Mouse (Mus musculus): ENCODE measurements around the gene Elf2.
"Not testable (repeated sequence)": the region's sequence is repeated elsewhere in the genome, so short reads cannot be mapped to it uniquely, and the experiment has no call there.

Elf2 gene

GRCm38 (mm10) chr3:51230886-51231285 is 109.6 kb downstream of the Elf2 start:
- DNase-seq, result no peak

- no peak for DNase-seq
Observed at GRCm38 (mm10) chr3:51230146-51230835, 110.2 kb downstream of the Elf2 start.

- no peak for DNase-seq
Observed at GRCm38 (mm10) chr3:51229226-51229625, 111.2 kb downstream of the Elf2 start.

- DNase-seq, result no peak
Observed at GRCm38 (mm10) chr3:51228821-51229205, 111.7 kb downstream of the Elf2 start.

- peak; percentile 59 to 73 for DNase-seq
Observed at GRCm38 (mm10) chr3:51228038-51228820, 112.2 kb downstream of the Elf2 start.

GRCm38 (mm10) chr3:51226601-51227000 is 113.9 kb downstream of the Elf2 start:
- no peak for DNase-seq

GRCm38 (mm10) chr3:51225979-51226378 is 114.5 kb downstream of the Elf2 start:
- no peak for DNase-seq

- DNase-seq, result no peak
Observed at GRCm38 (mm10) chr3:51225226-51225750, 115.2 kb downstream of the Elf2 start.

- DNase-seq, result peak; percentile 90 to 94
Observed at GRCm38 (mm10) chr3:51224363-51225225, 115.9 kb downstream of the Elf2 start, which contains the start of gene Noct. Noct (plus strand) TSS chr3:51224447.

GRCm38 (mm10) chr3:51223556-51223955 is 116.9 kb downstream of the Elf2 start:
- no peak for DNase-seq

GRCm38 (mm10) chr3:51222834-51223460 is 117.5 kb downstream of the Elf2 start:
- DNase-seq, result no peak

- DNase-seq, result no peak
Observed at GRCm38 (mm10) chr3:51222302-51222701, 118.2 kb downstream of the Elf2 start.

GRCm38 (mm10) chr3:51221847-51222246 is 118.6 kb downstream of the Elf2 start:
- no peak for DNase-seq

GRCm38 (mm10) chr3:51220846-51221245 is 119.6 kb downstream of the Elf2 start:
- no peak for DNase-seq

- DNase-seq, result no peak
Observed at GRCm38 (mm10) chr3:51219213-51219612, 121.2 kb downstream of the Elf2 start.

- DNase-seq, result not testable (repeated sequence)
Observed at GRCm38 (mm10) chr3:51218385-51218784, 122.1 kb downstream of the Elf2 start.

GRCm38 (mm10) chr3:51216351-51216750 is 124.1 kb downstream of the Elf2 start:
- DNase-seq, result not testable (repeated sequence)

GRCm38 (mm10) chr3:51215681-51216080 is 124.8 kb downstream of the Elf2 start:
- DNase-seq, result no peak

- no peak for DNase-seq
Observed at GRCm38 (mm10) chr3:51213111-51213510, 127.4 kb downstream of the Elf2 start.

- DNase-seq, result no peak
Observed at GRCm38 (mm10) chr3:51210485-51210884, 130.0 kb downstream of the Elf2 start.

GRCm38 (mm10) chr3:51209503-51210314 is 130.8 kb downstream of the Elf2 start:
- DNase-seq, result no peak

All from kidney, postnatal 4 days (tissue).